Mouse (Mus musculus) megakaryocyte, embryonic 14.5 days (primary cell): ENCODE data around the gene Lrig2.

Experiments
- FLI1 ChIP-seq: IDR thresholded peaks from 2 replicates; pipeline ENCODE4 v1.6.1; 2012; ENCODE audit warnings: low read length, inconsistent platforms, mixed read lengths
- GATA1 ChIP-seq: IDR thresholded peaks from 3 replicates; pipeline ENCODE4 v1.6.1; 2012; ENCODE audit warnings: mixed read lengths, low read length, inconsistent platforms, borderline replicate concordance

- TF ChIP-seq GATA1 (no peak), FLI1 (no peak)
These were observed 126.1 kb downstream of the Lrig2 start for GRCm38 (mm10) chr3:104385587-104385986.
